Mouse (Mus musculus): ENCODE data around the gene Dlx3.

DNA sequence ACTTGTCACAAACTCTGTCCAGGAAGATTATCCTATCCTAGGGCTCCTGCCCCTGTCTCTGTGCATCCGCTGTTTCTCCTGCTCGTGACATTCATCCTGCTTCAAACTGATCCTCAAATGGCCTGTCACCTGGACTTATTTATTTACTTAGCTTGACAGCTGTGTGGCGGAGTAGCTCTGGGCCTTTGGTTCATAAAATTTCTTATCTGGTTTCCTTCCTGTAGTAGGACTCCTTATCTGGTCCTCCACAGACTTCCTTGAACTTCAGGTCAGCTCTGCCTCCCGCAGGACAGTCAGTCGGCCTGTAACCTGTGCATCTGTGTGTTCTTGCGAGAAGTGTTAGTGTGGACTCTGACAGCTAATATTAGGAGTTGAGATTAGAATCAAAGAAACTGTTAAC is 15.7 kb upstream of the Dlx3 start:
- TF ChIP-seq CTCF (IDR thresholded peaks at IDR 0.05; ENCODE audit: extremely low read depth, insufficient read depth, insufficient read length, insufficient replicate concordance) (no peak), POLR2A (IDR thresholded peaks at IDR 0.05; ENCODE audit: low read depth, low read length) (no peak)
